Mouse (Mus musculus): Measurements from ENCODE around the gene Sp2. TPM values are rescaled to one million over a fixed set of nuclear protein-coding genes. Genes with fewer than 3 reads are reported as not detected.

Sp2 gene
- polyA plus RNA-seq, 1 experiment from 2014 or later = 19.6 TPM

- ATAC-seq = no peak
- WGBS = under 1% methylated on average over 36 of the region's 36 CpGs
- Histone ChIP-seq H3K4me2 (replicated peaks) (peak overlapping the region; percentile 47), H3K27ac (no peak overlapping the region), H3K27me3 (peaks cover 95% of the 10 kb centered on the region), H3K9ac (replicated peaks) (no peak overlapping the region), H3K9me3 (no peaks in the 10 kb centered on the region), H3K4me3 (replicated peaks) (peak overlapping the region; percentile 30), H3K4me1 (replicated peaks) (peaks cover 27% of the 10 kb centered on the region), H3K36me3 (no peaks in the 10 kb centered on the region)
Observed at GRCm38 (mm10) chr11:97017696-97018582, 35.2 kb upstream of the Sp2 start.

- H3K27me3 ChIP-seq = peaks cover 74% of the 10 kb centered on the region
Observed at GRCm38 (mm10) chr11:97013121-97013670, 30.4 kb upstream of the Sp2 start, which contains the start of gene Sp6. TSS of gene Sp6 (plus strand) at chr11:97013394.

GRCm38 (mm10) chr11:97009198-97009790 is 26.5 kb upstream of the Sp2 start:
- Histone ChIP-seq H3K27me3 (peaks cover 38% of the 10 kb centered on the region), H3K4me1 (replicated peaks) (no peaks in the 10 kb centered on the region)

More at GRCm38 (mm10) chr11:97013121-97013670, 30.4 kb upstream of the Sp2 start, which contains the start of gene Sp6:
- WGBS = 26% methylated on average over 7 of the region's 8 CpGs
- Histone ChIP-seq H3K4me3 (replicated peaks) (no peak within 1 kb of the TSS), H3K9ac (replicated peaks) (no peak within 1 kb of the TSS), H3K4me2 (replicated peaks) (no peak within 1 kb of the TSS), H3K9me3 (no peaks in the 10 kb centered on the region), H3K27ac (no peak within 1 kb of the TSS), H3K4me1 (replicated peaks) (peaks cover under 1% of the 10 kb centered on the region; the same call in 1 of the 2 replicates), H3K36me3 (no peaks in the 10 kb centered on the region)
- ATAC-seq = no peak

DNA sequence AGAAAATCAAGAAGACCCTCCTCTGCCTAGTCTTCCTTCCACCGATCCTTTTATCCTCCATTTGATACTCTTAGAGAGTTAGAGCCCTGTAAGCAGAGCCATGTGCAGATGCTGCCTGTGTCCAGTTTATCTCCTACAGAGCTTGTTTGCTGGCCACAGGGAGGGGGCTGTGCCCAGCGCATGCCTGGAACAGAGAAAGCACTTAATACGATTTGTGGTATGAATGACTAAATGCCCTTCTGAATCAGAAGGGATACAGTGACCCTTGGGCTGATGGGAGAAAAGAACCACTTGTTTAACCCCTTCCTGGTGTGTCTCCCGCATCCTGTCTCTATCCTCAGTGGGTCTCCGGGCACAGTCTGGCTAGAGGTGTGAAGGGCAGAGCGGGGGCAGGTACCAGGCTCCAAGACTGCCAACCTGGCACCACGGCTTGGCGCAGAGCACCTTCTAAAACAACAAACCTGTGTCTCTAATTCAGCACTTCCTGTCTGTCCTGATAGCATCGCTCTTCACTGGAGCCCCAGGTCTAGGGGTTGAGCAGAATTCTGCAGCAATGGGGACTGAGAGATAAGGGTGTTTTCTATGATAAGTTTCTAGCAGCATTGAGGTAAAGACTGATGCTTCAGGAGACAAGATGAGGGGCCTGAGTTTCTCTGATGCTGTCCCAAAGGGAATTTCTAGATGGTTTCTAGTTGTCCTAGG is 24.5 kb upstream of the Sp2 start:
- no peak for ATAC-seq
- H3K27ac ChIP-seq = no peak overlapping the region
- no peaks in the 10 kb centered on the region for H3K9me3 ChIP-seq
- H3K36me3 ChIP-seq = no peaks in the 10 kb centered on the region
- no peak overlapping the region for H3K9ac ChIP-seq (replicated peaks)
- no peak overlapping the region for H3K4me2 ChIP-seq (replicated peaks)
- H3K4me3 ChIP-seq (replicated peaks) = no peak overlapping the region
- WGBS = 72% methylated on average over 9 of the region's 9 CpGs
- H3K27me3 ChIP-seq = peaks cover 34% of the 10 kb centered on the region
- no peaks in the 10 kb centered on the region for H3K4me1 ChIP-seq (replicated peaks)

More at GRCm38 (mm10) chr11:97009198-97009790, 26.5 kb upstream of the Sp2 start:
- Histone ChIP-seq H3K4me3 (replicated peaks) (no peak overlapping the region), H3K9ac (replicated peaks) (no peak overlapping the region), H3K9me3 (no peaks in the 10 kb centered on the region), H3K36me3 (no peaks in the 10 kb centered on the region), H3K27ac (no peak overlapping the region), H3K4me2 (replicated peaks) (no peak overlapping the region)
- no peak for ATAC-seq
- 69% methylated on average over 8 of the region's 8 CpGs for WGBS

- H3K4me2 ChIP-seq (replicated peaks) = no peak overlapping the region
- ATAC-seq = no peak
- peaks cover 4% of the 10 kb centered on the region; the same call in 1 of the 2 replicates for H3K4me1 ChIP-seq (replicated peaks)
- no peak overlapping the region for H3K27ac ChIP-seq
- WGBS = 39% methylated on average over 5 of the region's 5 CpGs
- no peak overlapping the region for H3K9ac ChIP-seq (replicated peaks)
- H3K27me3 ChIP-seq = peaks cover 23% of the 10 kb centered on the region
- H3K4me3 ChIP-seq (replicated peaks) = no peak overlapping the region
- no peaks in the 10 kb centered on the region for H3K9me3 ChIP-seq
- no peaks in the 10 kb centered on the region for H3K36me3 ChIP-seq
Observed at GRCm38 (mm10) chr11:97003170-97003569, 20.4 kb upstream of the Sp2 start.

DNA sequence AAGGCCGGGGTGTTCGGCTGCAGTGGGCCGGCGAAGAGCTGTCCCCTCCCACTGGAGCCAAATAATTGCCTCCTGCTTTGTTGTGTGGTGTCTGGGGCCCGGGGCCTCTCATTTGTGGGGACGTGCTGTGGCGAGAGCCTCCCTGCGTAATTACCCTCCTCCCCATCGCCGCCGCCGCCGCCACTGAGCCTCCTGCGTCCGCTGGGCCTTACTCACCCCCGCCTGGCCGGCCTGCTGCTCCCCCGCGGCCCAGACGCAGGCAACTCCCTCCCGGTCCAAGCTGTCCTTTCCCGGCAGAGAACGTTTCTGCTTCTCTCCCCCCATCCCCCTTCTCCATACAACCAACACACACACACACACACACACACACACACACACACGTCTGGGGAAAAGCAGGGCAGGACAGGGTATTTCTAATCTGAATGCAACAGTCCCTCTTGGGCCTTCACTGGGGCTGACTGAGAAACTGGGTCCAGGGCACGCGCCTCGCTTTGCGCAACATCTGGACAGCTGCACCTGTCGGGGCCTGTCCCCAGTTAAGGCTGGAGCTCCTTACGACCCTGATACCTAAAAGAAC is 14.7 kb upstream of the Sp2 start:
- H3K4me3 ChIP-seq (replicated peaks) = peak overlapping the region; percentile 36
- H3K27ac ChIP-seq = peak overlapping the region; percentile 35
- 3% methylated on average over 30 of the region's 30 CpGs for WGBS
- no peaks in the 10 kb centered on the region for H3K36me3 ChIP-seq
- peak; percentile 61 for ATAC-seq
- H3K9ac ChIP-seq (replicated peaks) = peak overlapping the region; percentile 66
- H3K4me2 ChIP-seq (replicated peaks) = peak overlapping the region; percentile 64
- H3K9me3 ChIP-seq = no peaks in the 10 kb centered on the region
- peaks cover 17% of the 10 kb centered on the region; the same call in 1 of the 2 replicates for H3K27me3 ChIP-seq
- peaks cover 23% of the 10 kb centered on the region for H3K4me1 ChIP-seq (replicated peaks)

DNA sequence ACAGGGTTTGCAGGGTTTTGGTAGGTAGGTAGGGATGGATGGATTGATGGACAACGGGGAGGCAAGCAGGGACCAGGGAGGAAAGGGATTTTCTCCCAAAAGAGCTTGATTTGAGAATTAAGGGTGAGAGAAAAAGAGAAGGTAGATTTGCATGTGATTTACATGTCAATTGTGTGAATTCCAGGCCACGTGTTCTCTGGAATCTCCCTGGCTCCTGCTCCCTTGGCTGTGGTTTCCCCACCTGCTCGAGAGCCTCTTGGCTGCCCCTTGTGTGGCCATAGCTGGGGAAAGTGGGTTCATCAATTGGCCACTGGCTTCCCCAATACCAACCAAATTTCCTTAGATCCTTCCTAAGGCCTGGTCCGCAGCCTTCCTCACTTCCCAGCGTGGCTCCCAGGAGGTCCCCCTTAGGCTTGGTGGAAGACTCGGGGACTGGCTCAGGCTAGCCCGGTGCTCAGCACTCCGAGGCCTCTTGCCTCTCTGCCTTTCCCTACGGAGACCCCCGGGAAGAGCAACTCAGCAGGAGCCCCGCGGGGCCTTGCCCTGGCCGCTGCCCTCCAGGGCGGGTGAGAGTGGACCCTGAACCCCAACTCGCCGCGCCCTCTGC is 14.1 kb upstream of the Sp2 start:
- Histone ChIP-seq H3K4me3 (replicated peaks) (peak overlapping the region; percentile 36), H3K4me2 (replicated peaks) (peak overlapping the region; percentile 64), H3K27me3 (peaks cover 17% of the 10 kb centered on the region; the same call in 1 of the 2 replicates), H3K9ac (replicated peaks) (peak overlapping the region; percentile 66), H3K4me1 (replicated peaks) (peaks cover 23% of the 10 kb centered on the region), H3K9me3 (no peaks in the 10 kb centered on the region), H3K27ac (peak overlapping the region; percentile 35), H3K36me3 (no peaks in the 10 kb centered on the region)
- 2% methylated on average over 17 of the region's 17 CpGs for WGBS
- peak; percentile 64 for ATAC-seq

- Histone ChIP-seq H3K9me3 (no peaks in the 10 kb centered on the region), H3K27me3 (peaks cover 17% of the 10 kb centered on the region; the same call in 1 of the 2 replicates), H3K9ac (replicated peaks) (no peak overlapping the region), H3K4me2 (replicated peaks) (no peak overlapping the region), H3K27ac (no peak overlapping the region), H3K36me3 (no peaks in the 10 kb centered on the region), H3K4me1 (replicated peaks) (peaks cover 20% of the 10 kb centered on the region), H3K4me3 (replicated peaks) (no peak overlapping the region)
- 79% methylated on average over 15 of the region's 15 CpGs for WGBS
- no peak for ATAC-seq
Observed at GRCm38 (mm10) chr11:96995836-96996772, 13.3 kb upstream of the Sp2 start.

DNA sequence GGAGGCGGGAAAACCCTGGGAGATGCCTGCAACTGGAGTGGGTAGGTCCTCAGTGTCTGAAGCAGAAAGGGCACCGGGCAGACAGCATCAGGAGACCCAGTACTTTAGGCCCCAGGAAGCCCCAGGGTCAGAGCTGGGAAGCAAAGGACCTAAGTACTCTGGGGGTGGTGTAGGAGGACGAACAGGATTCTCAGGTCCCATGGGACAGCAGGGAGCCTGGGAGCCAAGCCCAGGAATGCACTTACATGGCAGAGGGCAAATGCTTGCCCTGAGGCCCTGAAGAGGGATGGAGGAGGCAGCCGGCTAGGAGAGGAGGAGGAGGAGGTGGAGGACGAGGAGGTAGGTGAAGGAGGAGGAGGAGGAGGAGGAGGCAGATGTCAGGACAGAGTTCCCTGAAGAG is 12.3 kb upstream of the Sp2 start:
- no peak for ATAC-seq
- Histone ChIP-seq H3K4me2 (replicated peaks) (no peak overlapping the region), H3K27ac (no peak overlapping the region), H3K4me1 (replicated peaks) (peaks cover 19% of the 10 kb centered on the region), H3K9me3 (no peaks in the 10 kb centered on the region), H3K9ac (replicated peaks) (no peak overlapping the region), H3K36me3 (no peaks in the 10 kb centered on the region), H3K27me3 (peaks cover 17% of the 10 kb centered on the region; the same call in 1 of the 2 replicates), H3K4me3 (replicated peaks) (no peak overlapping the region)
- WGBS = 35% methylated on average over 5 of the region's 5 CpGs

- H3K36me3 ChIP-seq = no peaks in the 10 kb centered on the region
- ATAC-seq = no peak
- no peak overlapping the region for H3K27ac ChIP-seq
- peaks cover 26% of the 10 kb centered on the region for H3K4me1 ChIP-seq (replicated peaks)
- peaks cover 15% of the 10 kb centered on the region for H3K27me3 ChIP-seq
- 61% methylated on average over 8 of the region's 8 CpGs for whole genome bisulfite sequencing
- H3K4me2 ChIP-seq (replicated peaks) = no peak overlapping the region
- no peaks in the 10 kb centered on the region for H3K9me3 ChIP-seq
- no peak overlapping the region for H3K4me3 ChIP-seq (replicated peaks)
- no peak overlapping the region for H3K9ac ChIP-seq (replicated peaks)
Observed at GRCm38 (mm10) chr11:96992722-96993311, 10.1 kb upstream of the Sp2 start.

All from midbrain, embryonic 13.5 days (tissue).